In genomic region chr9:85635438-85636130, GRCm38 (mm10) we compare ENCODE assay signal across 20 mouse cellular contexts.
DNase-seq lines count a peak whose midpoint lies in the region; ATAC-seq and TF ChIP-seq lines count a peak whose summit lies in the region.
"Had no signal": no experiment of that assay in that cellular context is flagged by ENCODE, and none has a peak within 500 bp of the region (broad histone marks: within the 10 kb centered on the region; RNA-seq: fewer than 3 reads in every experiment).

No protein-coding gene starts in this region.

- H3K4me1 ChIP-seq in hindbrain, embryonic 14.5 days (replicated peaks; ENCODE audit: control insufficient read depth, insufficient read depth, low read length) = no peaks in the 10 kb centered on the region
- no peaks in the 10 kb centered on the region for H3K4me1 ChIP-seq in hindbrain, embryonic 11.5 days (replicated peaks; ENCODE audit: control insufficient read depth, insufficient read depth, low read length)
- H3K4me1 ChIP-seq in midbrain, embryonic 14.5 days (ENCODE audit: control insufficient read depth, insufficient read depth, low read length) = no peaks in the 10 kb centered on the region
- H3K4me1 ChIP-seq in lung, adult 2 months (ENCODE audit: control insufficient read depth, insufficient read depth, low read length) = no peaks in the 10 kb centered on the region
- H3K4me1 ChIP-seq: embryonic facial prominence, embryonic 15.5 days; heart, embryonic 10.5 days; intestine, embryonic 15.5 days; limb, embryonic 13.5 days had no signal

- peak overlapping the region; percentile 25; the same call in 1 of the 2 replicates for H3K4me2 ChIP-seq in hindbrain, embryonic 14.5 days (replicated peaks)
- no peak overlapping the region for H3K4me2 ChIP-seq in hindbrain, embryonic 11.5 days (replicated peaks; ENCODE audit: low read depth, low read length)
- H3K4me2 ChIP-seq in midbrain, embryonic 14.5 days (ENCODE audit: low read length) = peak overlapping the region; percentile 42
- H3K4me2 ChIP-seq: embryonic facial prominence, embryonic 15.5 days; intestine, embryonic 15.5 days; limb, embryonic 13.5 days had no signal

- 0 out of 2 replicates have a peak, but pooled peaks have one; percentile 24 for ATAC-seq in hindbrain, embryonic 14.5 days (ENCODE audit: low FRiP score)
- ATAC-seq in hindbrain, embryonic 11.5 days (ENCODE audit: low FRiP score) = no peak
- peak; percentile 82 for ATAC-seq in midbrain, embryonic 14.5 days (ENCODE audit: low FRiP score, low TSS enrichment)
- ATAC-seq: CD4-positive, CD25-positive, alpha-beta regulatory T cell, adult 4 months; intestine, embryonic 15.5 days; liver, postnatal 0 days had no signal

- H3K4me3 ChIP-seq in hindbrain, embryonic 14.5 days (replicated peaks; ENCODE audit: low read length) = no peak overlapping the region
- no peak overlapping the region for H3K4me3 ChIP-seq in hindbrain, embryonic 11.5 days (ENCODE audit: low read depth, low read length)
- H3K4me3 ChIP-seq in midbrain, embryonic 14.5 days (replicated peaks; ENCODE audit: low read depth, low read length) = peak overlapping the region; percentile 20; the same call in 1 of the 2 replicates
- no peak overlapping the region for H3K4me3 ChIP-seq in lung, adult 2 months (replicated peaks; ENCODE audit: extremely low read depth, low read depth, low read length)
- H3K4me3 ChIP-seq: embryonic facial prominence, embryonic 15.5 days; heart, embryonic 10.5 days; intestine, embryonic 15.5 days; layer of hippocampus, adult 2 months; limb, embryonic 13.5 days had no signal

- TF ChIP-seq POLR2A in lung, adult 2 months (IDR thresholded peaks at IDR 0.05; ENCODE audit: borderline replicate concordance, extremely low read depth, low read depth, low read length) = no peak

- H3K27ac ChIP-seq in hindbrain, embryonic 14.5 days = no peak overlapping the region
- no peak overlapping the region for H3K27ac ChIP-seq in hindbrain, embryonic 11.5 days (ENCODE audit: low read depth, low read length)
- no peak overlapping the region for H3K27ac ChIP-seq in midbrain, embryonic 14.5 days (replicated peaks; ENCODE audit: low read depth, low read length)
- H3K27ac ChIP-seq: embryonic facial prominence, embryonic 15.5 days; heart, embryonic 10.5 days; intestine, embryonic 15.5 days; kidney, postnatal 0 days; layer of hippocampus, adult 2 months; limb, embryonic 13.5 days; macrophage had no signal

- 84% methylated on average over 12 of the region's 12 CpGs for WGBS in hindbrain, embryonic 14.5 days
- 91% methylated on average over 12 of the region's 12 CpGs for WGBS in hindbrain, embryonic 11.5 days
- 59% methylated on average over 12 of the region's 12 CpGs for WGBS in midbrain, embryonic 14.5 days
- 83% methylated on average over 12 of the region's 12 CpGs for WGBS in lung, adult 2 months

- no peak overlapping the region for H3K9ac ChIP-seq in hindbrain, embryonic 14.5 days
- no peak overlapping the region for H3K9ac ChIP-seq in hindbrain, embryonic 11.5 days (ENCODE audit: low read depth, low read length)
- H3K9ac ChIP-seq in midbrain, embryonic 14.5 days (replicated peaks; ENCODE audit: low read length) = no peak overlapping the region
- H3K9ac ChIP-seq: embryonic facial prominence, embryonic 15.5 days; intestine, embryonic 15.5 days; limb, embryonic 13.5 days; liver, postnatal 0 days had no signal

- 0 out of 2 replicates have a peak, but pooled peaks cover 4% of the 10 kb centered on the region for H3K9me3 ChIP-seq in hindbrain, embryonic 14.5 days (ENCODE audit: control insufficient read depth, low read length)
- H3K9me3 ChIP-seq in hindbrain, embryonic 11.5 days (ENCODE audit: control insufficient read depth, low read length) = no peaks in the 10 kb centered on the region
- no peaks in the 10 kb centered on the region for H3K9me3 ChIP-seq in midbrain, embryonic 14.5 days (ENCODE audit: control insufficient read depth, low read length)
- H3K9me3 ChIP-seq: embryonic facial prominence, embryonic 15.5 days; heart, embryonic 10.5 days; intestine, embryonic 15.5 days; limb, embryonic 13.5 days had no signal

- no peak for DNase-seq in hindbrain, embryonic 14.5 days (ENCODE audit: low spot score)
- DNase-seq in hindbrain, embryonic 11.5 days (ENCODE audit: low spot score) = no peak
- DNase-seq in R1 (ENCODE audit: low read depth, low spot score) = peak; percentile 89
- DNase-seq in midbrain, embryonic 14.5 days = peak; percentile 60
- DNase-seq in lung, adult 2 months = no peak
- no peak for DNase-seq in ovary, postnatal 36 days (ENCODE audit: low spot score)
- no peak for DNase-seq in gastrocnemius, adult 8-10 months (ENCODE audit: low spot score in 2 of 2)
- DNase-seq: adrenal gland, adult 8-10 months; cerebellum, adult 8-10 months; gastrocnemius, postnatal 14 days; heart, postnatal 14 days; liver, postnatal 0 days had no signal

- no peaks in the 10 kb centered on the region for H3K36me3 ChIP-seq in hindbrain, embryonic 14.5 days (replicated peaks; ENCODE audit: control insufficient read depth, insufficient read depth)
- H3K36me3 ChIP-seq in hindbrain, embryonic 11.5 days (ENCODE audit: control insufficient read depth, insufficient read depth, low read length) = no peaks in the 10 kb centered on the region
- H3K36me3 ChIP-seq in midbrain, embryonic 14.5 days (ENCODE audit: control insufficient read depth, insufficient read depth, low read length) = no peaks in the 10 kb centered on the region
- H3K36me3 ChIP-seq: embryonic facial prominence, embryonic 15.5 days; heart, embryonic 10.5 days; intestine, embryonic 15.5 days; limb, embryonic 13.5 days had no signal

- H3K27me3 ChIP-seq in hindbrain, embryonic 14.5 days (ENCODE audit: control insufficient read depth, insufficient read depth, low read length) = no peaks in the 10 kb centered on the region
- H3K27me3 ChIP-seq in hindbrain, embryonic 11.5 days (ENCODE audit: control insufficient read depth, insufficient read depth, low read length) = no peaks in the 10 kb centered on the region
- H3K27me3 ChIP-seq in midbrain, embryonic 14.5 days (ENCODE audit: control insufficient read depth, insufficient read depth, low read length) = no peaks in the 10 kb centered on the region
- H3K27me3 ChIP-seq: embryonic facial prominence, embryonic 15.5 days; intestine, embryonic 15.5 days; limb, embryonic 13.5 days had no signal

- TF ChIP-seq CTCF in lung, adult 2 months (IDR thresholded peaks at IDR 0.05; ENCODE audit: insufficient read depth, low read length) = no peak

Comparison
In these comparisons a context has a peak if more than half of its experiments do, and no peak if none do; other contexts are left out.
1. DNase-seq: peak in R1 (single experiment) and midbrain, embryonic 14.5 days (single experiment); none in hindbrain, embryonic 14.5 days (single experiment), hindbrain, embryonic 11.5 days (single experiment), lung, adult 2 months (single experiment), ovary, postnatal 36 days (single experiment) and gastrocnemius, adult 8-10 months (0 of 2).